Mouse (Mus musculus) large intestine, adult 2 months (tissue): ENCODE results near the gene Erich6b. TPM values are rescaled to one million over a fixed set of nuclear protein-coding genes. Genes with fewer than 3 reads are reported as not detected.

ENCODE experiments used
- DNase-seq: peaks from one replicate; pipeline ENCODE4 v3.0.0-alpha.2; 2012; ENCODE audit warnings: low read depth, low spot score
- WGBS: fragments of 180-500 bp; shearing (Covaris S2); methylation state at CpG from one replicate; pipeline ENCODE4 v1.1.7; 2018; 5-methylcytosine and 5-hydroxymethylcytosine counted together
- polyA plus RNA-seq: library from polyadenylated mRNA; depleted of rRNA; stranded (reverse); fragments of >200 nt; gene quantifications from 2 replicates; pipeline ENCODE4 v1.2.3, GENCODE M21; 2012; rRNA removed

Gene Erich6b
- polyA plus RNA-seq, 1 experiment: not detected

GRCm38 (mm10) chr14:75696096-75696495, 54.0 kb downstream of the Erich6b start:
- 66% methylated on average over 5 of the region's 5 CpGs for WGBS
- DNase-seq: no peak

- DNase-seq: no peak
- WGBS: 70% methylated on average over 1 of the region's 1 CpGs
Observed at GRCm38 (mm10) chr14:75697928-75698327, 55.9 kb downstream of the Erich6b start.

GRCm38 (mm10) chr14:75706647-75707046, 64.6 kb downstream of the Erich6b start:
- 86% methylated on average over 4 of the region's 4 CpGs for WGBS
- no peak for DNase-seq

- no peak for DNase-seq
- 64% methylated on average over 7 of the region's 7 CpGs for WGBS
Observed at GRCm38 (mm10) chr14:75707771-75708170, 65.7 kb downstream of the Erich6b start.

- no peak for DNase-seq
- 95% methylated on average over 1 of the region's 1 CpGs for WGBS
Observed at GRCm38 (mm10) chr14:75708986-75709385, 66.9 kb downstream of the Erich6b start.

GRCm38 (mm10) chr14:75711731-75712130, 69.7 kb downstream of the Erich6b start:
- WGBS: 97% methylated on average over 3 of the region's 3 CpGs
- DNase-seq: no peak

GRCm38 (mm10) chr14:75712687-75713086, 70.6 kb downstream of the Erich6b start:
- no peak for DNase-seq
- 80% methylated on average over 5 of the region's 5 CpGs for WGBS

GRCm38 (mm10) chr14:75713661-75714060, 71.6 kb downstream of the Erich6b start:
- 83% methylated on average over 4 of the region's 4 CpGs for WGBS
- no peak for DNase-seq

GRCm38 (mm10) chr14:75716410-75716809, 74.4 kb downstream of the Erich6b start:
- no peak for DNase-seq
- WGBS: 87% methylated on average over 4 of the region's 4 CpGs

Other genes starting within 250 kb of the Erich6b start
- gene Siah3, start 186.3 kb upstream of the Erich6b start, polyA plus RNA-seq: 0.02 and 0.03 TPM in 2 replicates
- not detected in 2 replicates for gene Spert, start 49.1 kb upstream of the Erich6b start, polyA plus RNA-seq
- 9.8 and 12.9 TPM in 2 replicates for gene Cog3, start 112.3 kb downstream of the Erich6b start, polyA plus RNA-seq
- 2.4 and 2.9 TPM in 2 replicates for gene Slc25a30, start 144.8 kb downstream of the Erich6b start, polyA plus RNA-seq
- 1,475 and 1,792 TPM in 2 replicates for gene Tpt1, start 202.8 kb downstream of the Erich6b start, polyA plus RNA-seq